Mouse (Mus musculus) cortical plate, adult 2 months (tissue): Measurements from ENCODE around the gene 1700028P14Rik.

Experiments
- CTCF ChIP-seq: fragments of 200-500 bp; IDR thresholded peaks from 2 replicates; pipeline ENCODE4 v1.5.1; 2011; ENCODE audit warnings: mild to moderate bottlenecking, control low read depth, low read length; ENCODE audit not compliant: insufficient read depth; ENCODE audit errors: extremely low read depth
- POLR2A ChIP-seq: fragments of 200-500 bp; IDR thresholded peaks from 2 replicates; pipeline ENCODE4 v1.6.1; 2011; ENCODE audit warnings: mild to moderate bottlenecking, low read length, control low read depth; ENCODE audit not compliant: insufficient read depth; ENCODE audit errors: extremely low read depth

DNA sequence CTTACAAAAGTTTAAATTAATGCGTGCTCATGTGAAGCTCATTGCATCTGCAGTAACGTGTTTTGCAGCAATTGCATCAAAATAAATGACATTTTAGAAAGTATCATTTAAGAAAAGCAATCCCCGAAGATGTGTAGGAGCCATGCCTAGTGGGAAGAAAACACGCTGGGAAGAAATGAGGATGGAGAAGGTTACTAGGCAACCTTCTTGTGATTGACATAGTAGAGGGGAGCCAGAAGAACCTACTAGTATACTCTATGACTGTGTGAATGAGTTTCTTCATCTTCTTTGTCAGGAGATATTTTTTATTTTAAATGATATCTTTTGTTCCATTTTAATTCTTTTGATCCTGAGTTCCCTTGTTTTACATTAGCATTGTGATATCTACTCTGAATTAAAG is 5.7 kb upstream of the 1700028P14Rik start:
- no peak for TF ChIP-seq CTCF
- TF ChIP-seq POLR2A, result no peak
